Mouse (Mus musculus) megakaryocyte-erythroid progenitor cell, adult 5-6 weeks (primary cell): ENCODE data around the gene Gm525. TPM values are rescaled to one million over a fixed set of nuclear protein-coding genes. Genes with fewer than 3 reads are reported as not detected.
"Not testable (repeated sequence)": the region's sequence is repeated elsewhere in the genome, so short reads cannot be mapped to it uniquely, and the experiment has no call there.

Experiments used
- ATAC-seq: replicated peaks from 2 replicates; pipeline ENCODE4 v1.8.0; 2016; ENCODE audit warnings: mild to moderate bottlenecking, inconsistent platforms; ENCODE audit not compliant: severe bottlenecking, poor library complexity, low FRiP score, low TSS enrichment
- total RNA-seq, 2 experiments: library from RNA; stranded (forward) in 1 of 2; stranded (reverse) in 1 of 2; fragments of 200-1000, 215-1000 nt in 1 of 2; fragments of >200 nt in 1 of 2; fragmentation: Nextera tagmentation in 1 of 2; gene quantifications; 2 replicates each; pipeline ENCODE4 v1.2.3; 2014 to 2017

Gene Gm525
- total RNA-seq (2014; fragmentation: Nextera tagmentation), result not detected in 2 replicates
- total RNA-seq (2017), result not detected in 2 replicates

- ATAC-seq, result no peak
Observed at GRCm38 (mm10) chr11:89073541-89073940, at the start of gene Gm525. TSS of gene Gm525 (plus strand) at chr11:89073841.

GRCm38 (mm10) chr11:89024181-89024881 is 49.3 kb upstream of the Gm525 start:
- ATAC-seq, result no peak

- no peak for ATAC-seq
Observed at GRCm38 (mm10) chr11:89025603-89026002, 48.0 kb upstream of the Gm525 start.

- ATAC-seq, result no peak
Observed at GRCm38 (mm10) chr11:89026117-89026516, 47.5 kb upstream of the Gm525 start.

DNA sequence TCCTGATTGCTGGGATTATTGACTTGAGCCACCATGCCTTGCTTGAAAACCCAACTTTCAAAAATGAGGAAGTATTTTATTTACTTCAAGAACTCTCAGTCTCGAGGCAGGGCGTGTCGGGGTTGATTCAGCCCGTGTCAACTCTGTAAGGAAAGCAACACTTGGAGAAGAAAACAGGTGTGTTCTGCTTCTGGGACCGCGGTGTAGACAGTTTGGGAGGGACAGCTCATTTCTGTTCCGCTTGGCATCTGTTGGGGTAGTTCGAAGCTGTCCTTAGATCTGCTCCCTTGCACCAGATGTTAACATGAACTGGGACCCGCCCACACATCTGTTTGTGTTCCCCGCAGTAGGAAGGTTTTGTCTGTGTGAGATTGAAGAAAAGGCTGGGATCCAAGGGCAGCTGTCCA is 45.7 kb upstream of the Gm525 start:
- ATAC-seq, result peak; percentile 51

DNA sequence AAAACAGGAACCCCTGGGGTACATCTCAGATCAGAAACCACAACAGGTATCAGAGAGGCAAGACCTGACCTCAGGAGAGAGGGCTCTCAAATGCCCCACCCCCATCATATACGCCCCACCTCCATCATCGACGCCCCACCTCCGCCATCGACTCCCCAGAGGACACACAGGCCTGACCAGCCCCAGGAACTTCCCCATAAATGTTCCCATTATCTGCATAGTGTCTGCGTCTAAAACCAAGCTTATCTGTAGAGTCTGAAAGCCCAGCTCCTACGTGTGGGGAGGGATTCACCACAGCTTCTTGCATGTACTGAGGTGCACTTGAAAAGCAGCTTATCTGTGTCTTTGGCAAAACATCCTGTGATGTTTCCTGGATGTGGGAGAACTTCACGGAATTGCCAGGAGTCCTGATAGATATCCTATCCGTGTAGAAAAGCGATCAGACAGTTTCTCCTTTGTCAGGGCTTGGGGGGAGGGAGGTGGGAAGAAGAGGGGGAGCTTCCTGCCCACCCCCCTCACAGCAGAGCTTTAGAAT is 44.7 kb upstream of the Gm525 start:
- ATAC-seq, result peak; percentile 87

GRCm38 (mm10) chr11:89030552-89030951 is 43.1 kb upstream of the Gm525 start:
- no peak for ATAC-seq

DNA sequence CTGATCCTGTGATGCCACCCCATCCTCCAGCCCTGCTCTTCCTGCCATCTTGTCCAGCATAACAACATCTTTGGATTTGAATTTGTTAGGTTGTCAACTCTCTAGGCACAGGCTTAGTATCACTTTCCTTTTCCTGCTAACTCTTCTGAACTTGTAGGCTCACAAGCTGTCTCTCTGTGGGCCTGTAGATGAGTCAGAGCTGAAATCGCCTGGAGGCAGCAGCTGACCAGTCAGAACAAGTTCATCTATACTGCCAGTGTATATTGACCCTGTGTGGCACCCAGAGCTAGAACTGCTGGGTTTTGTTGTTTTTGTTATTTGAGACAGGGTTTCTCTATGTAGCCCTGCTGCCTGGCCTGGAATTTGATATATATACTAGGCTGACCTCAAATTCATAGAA is 42.5 kb upstream of the Gm525 start:
- ATAC-seq, result no peak

GRCm38 (mm10) chr11:89034592-89034991 is 39.0 kb upstream of the Gm525 start:
- ATAC-seq, result no peak

DNA sequence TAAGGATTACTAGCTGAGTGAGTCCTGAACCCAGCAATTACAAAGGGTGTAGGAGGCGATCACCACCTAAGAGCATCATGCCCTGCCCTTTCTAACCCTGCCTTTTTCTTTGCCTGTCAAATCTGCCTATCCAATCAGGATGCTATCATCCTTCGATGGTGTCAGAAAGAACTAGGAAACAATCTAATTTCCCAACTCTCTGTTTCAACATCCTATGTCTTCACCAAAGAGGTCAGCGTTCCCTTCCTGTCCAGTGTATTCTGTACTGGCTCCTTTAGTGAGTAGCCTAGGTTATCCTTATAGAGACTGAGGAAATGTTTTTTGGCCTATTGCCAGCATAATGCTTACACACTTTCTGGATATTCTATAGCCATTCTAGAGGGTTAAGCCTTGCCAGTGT is 38.1 kb upstream of the Gm525 start:
- ATAC-seq, result no peak

DNA sequence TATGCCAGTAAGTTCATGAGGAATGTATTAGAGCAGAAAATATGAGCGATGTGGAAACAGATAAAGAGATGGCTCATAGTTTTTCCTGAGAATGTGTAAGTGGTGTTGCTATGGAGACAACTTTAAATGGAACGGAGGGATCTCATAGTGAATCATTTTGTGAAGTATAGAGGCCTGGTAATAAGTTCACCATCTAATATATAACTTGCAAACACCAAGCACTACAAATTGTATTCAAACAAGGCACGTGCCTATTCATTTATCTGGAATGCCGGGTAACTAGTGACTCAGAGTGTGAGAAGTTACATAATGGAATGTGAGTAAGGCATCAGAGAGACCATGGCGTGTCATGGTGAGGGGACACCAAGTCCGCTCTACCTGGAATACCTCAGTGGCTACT is 35.1 kb upstream of the Gm525 start:
- no peak for ATAC-seq

DNA sequence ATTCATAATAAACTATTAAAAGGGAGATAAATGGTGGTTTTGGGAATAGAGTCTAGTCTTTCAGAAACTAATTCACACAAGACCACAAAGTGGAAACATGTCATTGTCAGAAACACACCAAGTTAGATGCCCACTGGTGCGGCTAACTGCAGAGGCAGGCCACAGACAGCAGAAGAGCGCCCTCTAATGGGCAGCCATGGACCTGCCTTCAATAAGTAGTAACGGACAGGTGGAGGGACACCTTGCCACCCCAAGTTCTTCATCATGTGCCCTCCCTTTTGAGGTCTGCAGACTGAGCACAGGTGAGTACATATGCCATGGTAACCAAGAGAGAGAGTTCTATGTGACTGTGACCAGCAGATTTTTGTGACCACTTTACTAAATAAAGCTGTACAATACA is 34.3 kb upstream of the Gm525 start:
- ATAC-seq, result peak; percentile 87

- ATAC-seq, result not testable (repeated sequence)
Observed at GRCm38 (mm10) chr11:89041073-89041472, 32.6 kb upstream of the Gm525 start.

GRCm38 (mm10) chr11:89043046-89043445 is 30.6 kb upstream of the Gm525 start:
- ATAC-seq, result no peak

GRCm38 (mm10) chr11:89045501-89045900 is 28.1 kb upstream of the Gm525 start:
- not testable (repeated sequence) for ATAC-seq

GRCm38 (mm10) chr11:89046021-89046420 is 27.6 kb upstream of the Gm525 start:
- ATAC-seq, result no peak

DNA sequence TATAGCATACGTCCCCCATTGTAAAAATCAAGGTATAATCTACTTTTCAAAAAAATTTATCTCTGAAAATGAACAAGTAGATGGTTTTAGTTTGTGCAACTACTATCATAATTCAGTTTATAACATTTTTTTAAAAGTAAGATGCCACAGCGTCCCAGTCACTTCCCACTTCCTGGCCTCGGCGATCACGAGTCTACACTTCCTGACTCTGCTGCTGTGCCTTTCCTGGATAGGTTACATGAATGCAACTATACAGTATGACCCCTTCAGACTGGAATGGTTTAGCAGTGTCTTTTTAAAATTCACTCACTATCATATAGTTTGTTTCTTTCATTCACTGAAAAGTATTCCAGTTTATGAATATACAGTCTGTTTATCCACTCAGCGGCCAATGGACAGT is 21.9 kb upstream of the Gm525 start:
- ATAC-seq, result no peak

DNA sequence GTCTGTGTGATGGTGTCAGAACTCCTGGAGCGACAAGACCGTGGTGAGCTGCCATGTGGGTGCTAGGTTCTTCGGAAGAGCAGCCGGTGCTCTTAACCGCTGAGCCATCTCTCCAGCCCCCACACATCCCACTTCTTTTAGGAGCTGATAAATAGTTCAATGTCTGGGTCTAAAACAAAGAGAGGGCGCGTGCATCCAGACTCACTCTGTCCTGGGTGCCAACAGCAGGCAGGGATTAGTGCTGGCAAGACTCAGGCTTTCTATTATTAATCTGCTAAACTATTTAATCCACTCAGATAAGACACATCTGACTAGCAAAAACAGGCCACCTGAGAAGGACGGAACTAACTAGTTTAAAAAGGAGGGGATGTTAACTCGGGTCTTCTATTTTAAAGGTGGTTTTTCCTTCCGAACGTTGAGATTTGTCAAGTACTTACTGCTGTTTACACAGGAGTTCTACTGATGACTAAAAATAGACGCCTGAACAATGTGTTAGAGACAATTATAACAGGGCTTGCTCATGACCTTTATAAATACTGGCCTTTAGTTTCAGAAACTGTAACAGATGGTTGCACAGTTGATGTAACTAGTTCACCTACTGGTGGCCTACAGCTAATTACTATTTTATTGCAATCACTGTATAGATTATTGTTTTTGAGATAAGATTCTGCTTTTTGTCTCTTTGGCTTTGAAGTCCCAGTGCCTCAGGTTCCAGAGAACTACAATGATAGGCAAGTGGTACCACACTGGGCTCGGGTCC is 17.5 kb upstream of the Gm525 start:
- ATAC-seq, result no peak

DNA sequence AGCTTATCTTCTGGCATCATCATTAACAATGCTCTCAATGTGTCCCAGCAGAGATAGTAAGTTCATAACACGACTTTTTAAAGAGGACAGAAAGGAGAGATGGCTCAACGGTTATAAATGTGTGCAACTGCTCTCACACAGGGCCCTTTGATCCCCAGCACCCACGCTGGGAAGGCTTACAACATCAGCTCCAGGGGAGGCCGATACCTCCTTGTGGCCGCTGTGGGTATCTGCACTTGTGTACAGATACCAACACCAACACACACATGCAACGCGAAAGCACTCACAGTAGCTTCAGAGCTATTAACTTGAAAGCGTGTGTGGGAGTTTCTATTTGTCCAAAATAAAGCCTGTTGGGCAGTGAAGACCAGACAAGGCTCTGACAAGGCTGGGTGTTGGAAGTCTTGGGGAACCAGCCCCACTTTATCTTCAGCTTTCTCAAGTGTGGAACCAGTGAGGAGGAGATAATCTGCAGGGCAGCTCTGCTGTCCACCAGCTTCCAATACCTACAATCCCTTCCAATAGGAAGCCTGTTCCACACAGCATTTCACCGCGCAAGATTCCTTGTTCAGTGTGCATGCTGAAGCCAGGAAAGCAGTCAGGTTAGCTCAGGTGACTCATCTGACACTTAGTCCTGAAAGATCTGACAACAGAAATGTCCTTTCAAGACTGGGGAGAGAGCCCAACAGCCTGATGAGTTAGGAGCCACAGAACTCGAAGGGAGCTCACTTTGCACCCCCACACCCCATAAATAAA is 14.9 kb upstream of the Gm525 start:
- ATAC-seq, result peak; percentile 75

- ATAC-seq, result peak; percentile 59
Observed at GRCm38 (mm10) chr11:89059919-89060422, 13.7 kb upstream of the Gm525 start.
